Mouse (Mus musculus) lung, postnatal 0 days (tissue): Measurements from ENCODE around the gene Zcchc17. TPM values are rescaled to one million over a fixed set of nuclear protein-coding genes. Genes with fewer than 3 reads are reported as not detected.

Source experiments
- ATAC-seq: fragments of 200-750 bp; cut with Nextera tagmentation; 2 replicates; pipeline ENCODE4 v1.8.0; 2017; ENCODE audit warnings: moderate library complexity
- DNase-seq: peaks from one replicate; pipeline ENCODE4 v3.0.0-alpha.2; 2016; ENCODE audit warnings: low spot score
- H3K27ac ChIP-seq: fragments of 300-500 bp; sonication (generic); 2 replicates; pipeline ENCODE4 v1.5.1; 2014; ENCODE audit warnings: antibody characterized with exemption, mild to moderate bottlenecking, low read length, mixed read lengths
- H3K27me3 ChIP-seq: fragments of 300-500 bp; sonication (generic); replicated peaks from 2 replicates; pipeline ENCODE4 v1.6.1; 2014; ENCODE audit warnings: low read length, mixed read lengths; ENCODE audit not compliant: insufficient read depth
- H3K36me3 ChIP-seq: fragments of 300-500 bp; sonication (generic); 2 replicates; pipeline ENCODE4 v1.6.1; 2014; ENCODE audit warnings: low read length, mixed read lengths; ENCODE audit not compliant: insufficient read depth
- H3K4me1 ChIP-seq: fragments of 300-500 bp; sonication (generic); 2 replicates; pipeline ENCODE4 v1.6.1; 2014; ENCODE audit warnings: antibody characterized with exemption, low read depth, low read length, mixed read lengths; ENCODE audit not compliant: insufficient read depth
- H3K4me2 ChIP-seq: fragments of 300-500 bp; sonication (generic); replicated peaks from 2 replicates; pipeline ENCODE4 v1.6.1; 2014; ENCODE audit warnings: low read depth, mild to moderate bottlenecking, low read length, moderate library complexity, mixed read lengths
- H3K4me3 ChIP-seq: fragments of 300-500 bp; sonication (generic); 2 replicates; pipeline ENCODE4 v1.5.1; 2014; ENCODE audit warnings: low read depth, low read length
- H3K9ac ChIP-seq: fragments of 300-500 bp; sonication (generic); replicated peaks from 2 replicates; pipeline ENCODE4 v1.6.1; 2014; ENCODE audit warnings: low read depth, mild to moderate bottlenecking
- H3K9me3 ChIP-seq: fragments of 300-500 bp; sonication (generic); 2 replicates; pipeline ENCODE4 v1.6.1; 2016; ENCODE audit warnings: low read length, mixed read lengths
- CTCF ChIP-seq: IDR thresholded peaks from 2 replicates; pipeline ENCODE4 v1.5.1; 2016; ENCODE audit warnings: antibody characterized with exemption, mild to moderate bottlenecking
- EP300 ChIP-seq: IDR thresholded peaks from 2 replicates; pipeline ENCODE4 v1.6.1; 2016; ENCODE audit warnings: antibody characterized with exemption, mild to moderate bottlenecking, control low read depth
- WGBS: fragments of 180-500 bp; shearing (Covaris S2); extraction: QIAGEN DNeasy Blood & Tissue Kit; methylation state at CpG from one replicate; pipeline ENCODE4 v1.1.7; 2014; 5-methylcytosine and 5-hydroxymethylcytosine counted together
- polyA plus RNA-seq: library from polyadenylated mRNA; unstranded; fragments of >200 nt; fragmentation: Nextera tagmentation; extraction: Ambion mirVana; gene quantifications from 2 replicates; pipeline ENCODE4 v1.2.1, GENCODE M21; 2015

Gene Zcchc17
- polyA plus RNA-seq, 1 experiment from 2014 or later: 48.2 TPM

- Histone ChIP-seq H3K27ac (no peak overlapping the region), H3K27me3 (peaks cover 11% of the 10 kb centered on the region; the same call in 1 of the 2 replicates), H3K9ac (no peak overlapping the region), H3K4me3 (no peak overlapping the region), H3K36me3 (no peaks in the 10 kb centered on the region), H3K9me3 (no peaks in the 10 kb centered on the region), H3K4me2 (no peak overlapping the region), H3K4me1 (peaks cover 8% of the 10 kb centered on the region; the same call in 1 of the 2 replicates)
- ATAC-seq (no peak), DNase-seq (no peak)
- no peak for TF ChIP-seq CTCF
- no peak for TF ChIP-seq EP300
- WGBS: 70% methylated on average over 10 of the region's 10 CpGs
Measured at GRCm38 (mm10) chr4:130306796-130307630, 52.7 kb downstream of the Zcchc17 start.

DNA sequence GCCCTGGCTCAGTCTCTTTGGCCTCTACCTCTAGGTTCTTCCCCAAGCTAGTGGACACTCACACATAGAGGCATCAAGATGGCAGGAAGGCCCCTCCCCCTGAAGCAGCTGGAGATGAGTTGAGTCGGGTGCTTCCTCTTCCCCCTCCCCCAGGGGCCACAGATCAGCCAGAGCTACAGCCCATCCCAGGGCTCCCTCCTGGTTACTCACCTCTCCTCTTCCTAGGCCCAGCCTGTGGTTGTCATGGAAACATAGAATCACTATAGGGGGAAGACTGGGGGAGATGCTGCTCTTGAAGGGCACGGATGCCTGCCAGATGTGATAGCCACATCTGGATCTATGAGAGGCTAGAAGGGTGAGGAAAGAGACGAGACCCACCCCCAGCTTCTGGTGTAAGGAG, 55.0 kb downstream of the Zcchc17 start:
- DNase-seq (no peak), ATAC-seq (no peak)
- Histone ChIP-seq H3K4me1 (peaks cover 8% of the 10 kb centered on the region; the same call in 1 of the 2 replicates), H3K27me3 (peaks cover 7% of the 10 kb centered on the region; the same call in 1 of the 2 replicates), H3K9me3 (no peaks in the 10 kb centered on the region), H3K36me3 (no peaks in the 10 kb centered on the region), H3K4me2 (no peak overlapping the region), H3K9ac (no peak overlapping the region), H3K4me3 (no peak overlapping the region), H3K27ac (no peak overlapping the region)
- WGBS: 33% methylated on average over 3 of the region's 3 CpGs
- TF ChIP-seq EP300 (no peak), CTCF (no peak)

DNA sequence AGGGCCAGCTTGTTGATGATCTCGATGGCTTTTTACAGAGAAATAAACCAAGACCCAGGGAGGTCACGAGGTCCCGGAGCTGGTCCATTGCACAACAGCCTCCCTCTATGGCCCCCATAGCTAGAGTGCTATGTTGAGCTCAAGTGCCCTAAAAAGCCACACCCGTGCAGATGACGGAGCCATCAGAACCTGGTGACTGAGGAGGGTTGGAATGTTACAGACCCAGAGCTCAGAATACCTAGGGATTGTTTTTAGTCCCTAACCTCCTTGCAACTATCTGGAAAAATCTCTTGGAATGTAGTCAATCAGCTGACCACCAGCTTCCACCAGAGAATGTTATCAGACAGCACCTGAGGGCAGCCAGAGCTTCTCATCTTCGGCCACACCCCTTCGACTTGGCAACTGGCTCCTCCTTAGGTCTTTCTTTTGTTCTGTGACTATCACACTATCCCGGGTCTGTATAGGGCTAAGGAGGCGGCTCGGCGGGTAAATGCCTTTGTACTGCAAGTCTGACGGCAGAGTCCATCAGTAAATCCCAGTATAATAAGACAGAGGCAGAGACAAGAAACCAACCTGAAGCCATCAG, 57.4 kb downstream of the Zcchc17 start:
- H3K4me3 ChIP-seq: no peak overlapping the region
- no peak overlapping the region for H3K4me2 ChIP-seq
- no peaks in the 10 kb centered on the region for H3K9me3 ChIP-seq
- no peaks in the 10 kb centered on the region for H3K36me3 ChIP-seq
- no peak overlapping the region for H3K9ac ChIP-seq
- TF ChIP-seq EP300 (peak; percentile 73), CTCF (no peak)
- peak; percentile 92 for ATAC-seq
- peak; percentile 82 for DNase-seq
- no peaks in the 10 kb centered on the region for H3K4me1 ChIP-seq
- no peak overlapping the region for H3K27ac ChIP-seq
- 39% methylated on average over 12 of the region's 12 CpGs for WGBS
- no peaks in the 10 kb centered on the region for H3K27me3 ChIP-seq

- Histone ChIP-seq H3K4me1 (peaks cover 3% of the 10 kb centered on the region; the same call in 1 of the 2 replicates), H3K4me2 (no peak overlapping the region), H3K36me3 (no peaks in the 10 kb centered on the region), H3K27ac (no peak overlapping the region), H3K9me3 (no peaks in the 10 kb centered on the region), H3K9ac (no peak overlapping the region), H3K4me3 (no peak overlapping the region), H3K27me3 (no peaks in the 10 kb centered on the region)
- 64% methylated on average over 8 of the region's 8 CpGs for WGBS
- no peak for ATAC-seq
- no peak for DNase-seq
- TF ChIP-seq CTCF (no peak), EP300 (no peak)
Measured at GRCm38 (mm10) chr4:130299629-130300018, 60.1 kb downstream of the Zcchc17 start.

GRCm38 (mm10) chr4:130298877-130299628, 60.7 kb downstream of the Zcchc17 start:
- 82% methylated on average over 11 of the region's 11 CpGs for WGBS
- Histone ChIP-seq H3K4me3 (no peak overlapping the region), H3K4me2 (no peak overlapping the region), H3K36me3 (no peaks in the 10 kb centered on the region), H3K9me3 (no peaks in the 10 kb centered on the region), H3K27ac (no peak overlapping the region), H3K9ac (no peak overlapping the region), H3K27me3 (no peaks in the 10 kb centered on the region), H3K4me1 (peaks cover 3% of the 10 kb centered on the region; the same call in 1 of the 2 replicates)
- no peak for TF ChIP-seq EP300
- TF ChIP-seq CTCF: no peak
- ATAC-seq (no peak), DNase-seq (no peak)

- 18% methylated on average over 13 of the region's 13 CpGs for WGBS
- peak; percentile 70 for DNase-seq
- Histone ChIP-seq H3K4me3 (no peak overlapping the region), H3K27ac (no peak overlapping the region), H3K36me3 (no peaks in the 10 kb centered on the region), H3K9me3 (no peaks in the 10 kb centered on the region), H3K9ac (no peak overlapping the region), H3K27me3 (no peaks in the 10 kb centered on the region), H3K4me1 (peaks cover 3% of the 10 kb centered on the region; the same call in 1 of the 2 replicates), H3K4me2 (no peak overlapping the region)
- peak; percentile 31; the same call in 1 of the 2 replicates for ATAC-seq
- TF ChIP-seq CTCF (peak; percentile 85), EP300 (no peak)
Measured at GRCm38 (mm10) chr4:130297123-130297529, 62.6 kb downstream of the Zcchc17 start.
